Mouse (Mus musculus): Measurements from ENCODE around the gene Swsap1.

The Swsap1 gene

DNA sequence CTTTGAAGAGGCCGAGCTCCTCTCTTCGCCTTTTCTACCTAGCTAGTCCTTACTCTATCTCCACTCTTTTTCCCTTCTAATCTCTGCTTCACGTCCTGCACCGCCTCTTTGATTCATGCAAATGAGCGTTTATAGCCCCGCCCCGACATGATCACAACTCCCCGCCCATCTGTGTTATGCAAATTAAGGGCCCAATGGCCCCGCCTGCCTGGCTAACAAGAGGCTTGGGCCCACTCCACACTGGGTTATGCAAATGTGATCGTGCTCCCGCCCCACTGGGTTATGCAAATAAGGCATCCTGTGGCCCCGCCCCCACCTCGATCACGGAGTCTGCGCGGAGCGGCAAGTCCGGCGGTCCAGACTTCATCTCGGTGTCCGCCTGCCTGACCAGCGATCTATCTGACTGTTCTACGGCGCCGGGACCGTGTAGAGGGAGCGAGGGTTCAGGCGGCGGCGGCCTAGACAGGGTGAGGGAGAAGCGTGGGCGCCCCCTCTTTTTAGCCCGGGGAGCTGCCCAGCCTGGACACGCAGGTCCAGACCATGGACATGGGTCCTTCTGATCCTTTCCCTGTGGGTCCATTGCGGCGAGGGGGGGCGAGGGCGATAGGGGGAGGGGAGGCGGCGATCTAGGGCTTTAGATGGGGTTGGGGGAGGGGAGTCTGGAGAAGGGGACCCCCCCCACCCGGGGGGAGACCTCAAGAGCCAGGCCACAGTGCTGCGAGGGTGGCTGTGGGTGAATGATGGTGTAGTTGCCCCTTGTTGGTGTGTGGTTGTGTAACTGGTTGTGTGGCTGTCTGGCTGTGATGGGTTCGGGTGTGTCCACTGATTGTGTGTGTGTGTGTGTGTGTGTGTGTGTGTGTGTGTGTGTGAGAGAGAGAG lies 18.6 kb upstream of the Swsap1 start, which contains the start of gene Plppr2:
Plppr2 (plus strand) TSS at position 342 of the 879 bp plus-strand sequence.
- DNase-seq, result peak; percentile 99

DNA sequence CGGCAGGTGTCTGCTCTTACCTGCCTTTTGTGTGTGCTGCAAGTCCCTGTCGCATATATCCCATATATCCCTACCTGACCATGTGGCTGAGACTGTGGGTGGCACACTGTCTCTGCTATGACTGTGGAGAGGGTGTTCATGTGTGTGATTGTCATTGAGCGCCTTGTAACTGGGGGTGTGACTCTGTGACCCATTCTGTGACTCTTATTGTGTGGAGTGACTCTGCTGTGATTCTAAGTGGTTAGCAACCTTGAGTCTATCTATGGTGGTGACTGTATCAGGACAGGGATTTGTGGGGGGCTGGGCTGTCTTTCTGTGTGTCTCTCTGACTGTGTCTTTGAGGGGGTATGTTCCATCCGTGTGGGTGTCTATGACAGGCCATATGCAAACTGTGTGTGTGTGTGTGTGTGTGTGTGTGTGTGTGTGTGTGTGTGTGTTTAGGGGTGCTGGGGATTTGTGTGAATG lies 17.8 kb upstream of the Swsap1 start:
- no peak for DNase-seq

DNA sequence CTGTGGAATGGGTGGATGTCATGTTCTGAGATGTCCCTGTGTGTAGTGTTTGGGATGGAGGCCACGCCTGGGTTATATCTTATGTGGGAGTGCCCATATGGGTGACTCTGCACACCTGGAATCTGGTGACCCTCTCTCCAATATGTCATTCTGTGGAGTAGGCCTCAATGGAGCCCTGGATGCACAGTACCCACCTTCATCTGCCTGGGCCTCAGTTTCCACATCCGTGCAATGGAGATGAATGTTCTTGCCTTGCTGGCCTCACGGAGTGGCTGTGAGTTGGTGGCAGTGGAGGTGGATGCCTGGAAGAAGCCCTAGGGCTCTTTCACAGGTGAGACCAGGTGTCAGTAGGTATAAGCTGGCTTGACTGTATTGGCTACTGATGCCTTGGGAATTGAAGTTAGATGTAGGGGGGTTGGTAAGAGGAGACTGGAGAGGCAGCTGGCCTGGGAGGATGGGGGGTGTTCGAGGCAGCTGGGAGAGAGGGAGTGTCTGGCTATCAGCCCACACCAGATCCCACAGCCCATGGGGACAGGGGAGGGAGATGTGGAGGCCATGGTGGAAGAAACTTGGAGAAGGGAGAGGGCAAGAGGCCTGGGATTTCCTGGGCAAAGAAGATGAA lies 17.2 kb upstream of the Swsap1 start:
- no peak for DNase-seq

DNA sequence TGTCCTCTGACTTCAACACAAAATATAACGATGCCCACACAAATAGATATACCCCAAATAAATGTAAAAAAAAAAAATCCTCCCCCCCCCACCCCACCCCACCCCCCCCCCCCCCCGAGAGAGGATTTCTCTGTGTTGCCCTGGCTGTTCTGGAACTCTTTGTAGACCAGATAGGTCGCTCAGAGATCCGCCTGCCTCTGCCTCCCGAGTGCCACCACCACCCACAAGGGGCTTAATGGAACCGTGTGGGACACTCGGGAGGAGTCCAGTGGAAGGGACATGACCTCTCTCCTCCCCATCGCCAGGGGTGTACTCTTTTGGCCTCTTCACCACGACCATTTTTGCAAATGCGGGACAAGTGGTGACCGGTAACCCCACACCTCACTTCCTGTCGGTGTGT lies 12.5 kb upstream of the Swsap1 start:
- DNase-seq, result no peak

DNA sequence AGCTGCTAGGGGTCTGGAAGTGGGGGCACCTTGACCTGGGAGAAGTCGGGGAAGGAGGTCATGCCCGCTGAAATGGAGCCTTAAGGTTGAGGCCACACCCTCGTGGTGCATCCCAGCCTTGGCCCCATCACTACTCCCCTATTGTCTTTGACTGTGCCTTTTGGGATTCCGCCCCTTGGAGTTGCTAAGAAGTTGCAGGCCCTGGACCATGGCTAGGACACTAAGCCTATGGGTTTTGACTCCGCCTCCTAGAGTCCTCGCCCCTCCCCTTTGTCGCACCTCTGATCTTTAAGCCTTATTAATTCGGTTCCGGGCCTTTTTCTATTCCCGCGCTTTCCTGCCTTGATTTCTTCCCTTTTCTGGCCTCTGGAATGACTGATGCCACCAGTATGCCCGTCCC lies 11.9 kb upstream of the Swsap1 start:
- no peak for DNase-seq

DNA sequence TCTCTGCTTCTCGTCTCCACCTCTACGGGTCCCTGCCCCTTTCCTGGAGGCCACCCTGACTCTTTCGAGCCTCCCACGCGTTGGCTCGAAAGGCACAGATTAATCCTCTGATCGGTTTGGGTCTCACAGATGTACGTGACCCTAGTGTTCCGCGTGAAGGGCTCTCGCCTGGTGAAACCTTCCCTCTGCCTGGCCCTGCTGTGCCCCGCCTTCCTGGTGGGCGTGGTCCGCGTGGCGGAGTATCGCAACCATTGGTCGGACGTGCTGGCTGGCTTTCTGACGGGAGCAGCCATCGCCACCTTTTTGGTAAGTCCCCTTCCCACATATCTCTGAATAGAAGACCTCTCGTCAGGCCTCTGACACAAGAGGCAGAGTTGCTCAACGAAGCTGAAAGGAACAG lies 11.3 kb upstream of the Swsap1 start:
- DNase-seq, result no peak

DNA sequence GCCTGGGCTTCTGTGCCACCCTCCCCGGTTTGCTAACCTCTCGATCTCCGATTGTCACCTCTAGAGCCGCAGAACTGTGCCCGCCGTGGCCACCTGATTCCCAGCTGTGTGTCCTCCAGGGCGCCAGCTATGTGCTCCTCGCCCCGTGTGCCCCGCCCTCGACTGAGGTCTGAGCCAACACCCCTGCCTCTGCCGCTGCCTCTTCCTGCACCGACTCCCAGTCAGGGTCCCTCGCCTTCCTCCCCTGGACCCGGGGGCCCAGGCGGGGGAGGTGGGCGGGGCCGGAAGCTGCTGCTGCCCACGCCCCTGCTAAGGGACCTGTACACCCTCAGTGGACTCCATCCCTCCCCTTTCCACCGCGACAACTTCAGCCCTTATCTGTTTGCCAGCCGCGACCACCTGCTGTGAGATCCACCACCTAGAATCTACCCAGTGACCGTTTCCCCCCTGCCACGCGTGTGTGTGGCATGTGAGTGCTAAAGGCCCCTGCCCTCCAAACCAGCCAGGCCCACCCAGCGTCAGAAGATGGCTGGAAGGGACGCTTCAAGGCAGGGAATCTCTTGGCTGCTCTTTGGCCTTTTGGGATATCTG lies 7.9 kb upstream of the Swsap1 start:
- no peak for DNase-seq

DNA sequence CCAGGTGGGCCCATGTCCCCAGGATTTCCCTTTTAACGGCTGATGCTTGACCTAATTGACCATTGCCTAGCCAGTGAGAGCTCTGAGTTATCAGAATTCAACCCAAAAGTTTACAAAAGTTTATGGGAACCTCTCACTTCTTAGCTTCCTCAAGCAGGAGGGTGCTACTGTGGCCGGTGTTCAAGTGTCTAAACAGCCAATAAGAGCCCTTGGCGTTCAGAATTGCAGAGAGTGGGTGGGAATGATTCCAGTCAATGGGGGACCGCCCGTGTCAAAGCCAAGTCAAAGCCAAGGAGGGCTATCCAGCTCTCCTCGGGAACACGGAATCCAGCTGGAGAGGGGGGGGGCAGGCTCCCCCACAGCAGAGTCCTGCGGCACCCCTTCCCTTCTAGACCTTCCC lies 7.4 kb upstream of the Swsap1 start:
- no peak for DNase-seq

DNA sequence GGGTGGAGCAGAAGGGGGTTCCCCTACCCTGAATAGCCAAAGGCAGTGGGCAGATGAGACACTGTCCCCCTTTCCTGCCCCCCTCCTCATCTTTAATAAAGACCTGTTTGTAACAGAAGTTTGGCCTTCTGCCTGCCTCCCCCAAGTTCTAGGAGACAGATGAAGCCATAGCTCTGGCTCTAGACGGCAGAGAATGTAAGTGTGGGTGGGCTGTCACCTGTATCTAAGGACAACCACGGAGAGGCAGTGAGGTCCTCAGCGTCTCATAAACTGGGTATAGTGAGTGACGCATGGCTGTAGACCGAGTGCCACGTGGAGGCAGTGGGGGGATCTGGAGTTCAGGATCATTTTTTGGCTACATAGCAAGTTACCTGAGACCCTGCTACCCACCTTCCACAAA lies 6.8 kb upstream of the Swsap1 start:
- no peak for DNase-seq

DNA sequence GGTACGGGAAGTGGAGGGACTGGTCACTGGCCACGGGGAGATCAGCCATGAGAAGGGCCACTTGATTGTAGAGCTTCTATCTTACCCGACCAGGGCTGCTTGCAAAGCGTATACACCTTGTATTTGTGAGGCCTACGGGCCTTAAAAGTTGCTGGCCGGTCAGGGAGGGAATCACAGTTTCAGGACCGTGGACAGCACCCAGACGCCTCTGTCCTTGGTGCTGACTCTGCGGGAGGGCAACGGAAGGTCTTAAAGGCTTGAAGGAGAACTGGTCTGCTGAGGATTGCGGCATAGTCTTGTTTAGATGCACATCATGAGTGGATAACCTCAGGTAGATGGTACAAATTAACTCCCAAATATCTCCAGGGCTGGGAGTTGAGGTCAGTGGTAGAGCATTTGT lies 5.2 kb upstream of the Swsap1 start:
- peak; percentile 86 for DNase-seq

DNA sequence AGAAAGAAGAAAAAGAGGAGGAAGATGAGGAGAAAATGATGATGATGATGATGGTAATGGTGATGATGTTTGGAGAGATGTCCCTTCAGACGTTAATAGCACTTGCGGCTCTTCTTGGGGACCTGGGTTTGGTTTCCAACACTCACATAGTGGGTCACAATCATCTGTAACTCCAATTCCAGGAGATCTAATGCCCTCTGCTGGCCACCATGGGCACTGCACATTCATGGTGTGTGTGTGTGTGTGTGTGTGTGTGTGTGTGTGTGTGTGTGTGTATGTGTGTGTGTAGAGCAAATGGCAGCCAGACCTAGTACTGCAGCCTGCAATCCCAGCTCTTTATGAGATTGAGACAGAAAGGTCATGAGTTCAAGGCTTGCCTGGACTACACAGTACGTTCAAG lies 3.6 kb upstream of the Swsap1 start:
- no peak for DNase-seq

DNA sequence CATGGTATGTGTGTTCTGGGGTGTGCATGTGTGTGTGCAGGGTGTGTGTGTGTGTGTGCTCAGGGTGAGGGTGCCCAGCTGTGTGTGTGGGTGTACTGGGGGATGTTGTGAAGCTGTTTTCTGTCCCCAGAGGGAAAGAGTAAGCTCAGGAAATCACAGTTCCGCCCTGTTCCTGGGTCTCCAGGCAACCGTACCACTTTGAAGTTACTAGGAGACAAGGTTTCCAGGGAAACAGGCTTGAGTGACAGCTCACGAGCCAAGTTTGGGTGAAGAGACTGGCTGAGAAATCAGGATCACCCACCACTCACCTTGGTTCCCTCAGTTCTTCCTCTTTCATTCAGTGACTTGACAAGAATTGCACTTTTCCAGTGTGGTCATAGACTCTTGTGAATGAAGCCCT lies 2.0 kb upstream of the Swsap1 start:
- no peak for DNase-seq

DNA sequence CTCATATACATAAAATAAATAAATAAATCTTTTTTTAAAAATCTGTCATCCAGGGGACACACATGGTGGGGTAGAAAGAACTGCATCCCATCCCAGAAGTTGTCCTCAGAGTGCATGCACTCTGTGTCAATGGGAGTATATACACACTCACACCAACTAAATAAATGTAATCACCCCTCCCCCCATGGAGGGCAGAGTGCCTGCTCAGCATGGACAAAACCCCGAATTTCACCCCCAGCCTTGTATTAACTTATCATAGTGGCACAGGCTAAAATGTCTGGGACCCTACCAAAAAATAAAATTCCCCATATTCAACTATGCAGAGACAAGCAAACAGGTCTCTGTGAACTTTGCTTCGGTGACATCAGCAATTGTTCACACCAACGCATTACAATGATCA lies 920 bp upstream of the Swsap1 start:
- DNase-seq, result no peak

DNA sequence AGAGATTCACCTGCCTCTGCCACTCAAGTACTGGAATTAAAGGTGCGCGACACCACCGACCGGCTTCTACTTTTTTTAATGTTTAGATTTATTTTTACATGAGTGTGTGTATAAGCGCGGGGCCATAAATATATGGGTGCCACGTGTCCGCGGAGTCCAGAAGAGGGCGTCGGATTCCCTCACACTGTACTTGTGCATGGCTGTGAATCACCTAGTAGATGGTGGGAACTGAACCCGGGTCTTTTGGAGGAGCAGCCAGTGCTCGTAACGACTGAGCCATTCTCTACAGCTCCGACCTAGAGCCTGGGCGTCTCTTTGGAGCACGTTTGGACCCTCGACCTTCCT lies 358 bp upstream of the Swsap1 start:
- DNase-seq, result no peak

DNA sequence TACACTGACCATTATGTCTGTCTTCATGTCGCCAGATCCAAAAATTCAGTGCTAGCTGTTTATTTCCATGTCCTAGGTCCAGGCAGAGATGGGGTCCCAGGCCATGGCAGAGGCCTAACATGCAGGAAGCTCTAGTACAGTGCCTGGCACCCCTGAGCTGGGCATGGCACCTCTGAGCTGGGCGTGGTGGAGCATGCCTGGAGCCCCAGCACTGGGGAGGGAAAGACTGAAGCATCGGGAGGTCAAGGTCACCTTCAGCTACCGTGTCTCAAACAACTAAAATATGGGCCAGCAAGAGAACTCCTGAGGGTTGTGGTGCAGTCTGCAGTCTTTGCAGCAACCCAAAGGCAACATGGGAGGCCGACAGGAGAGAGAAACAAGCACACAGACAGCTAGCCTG lies 2.8 kb downstream of the Swsap1 start:
- DNase-seq, result no peak

DNA sequence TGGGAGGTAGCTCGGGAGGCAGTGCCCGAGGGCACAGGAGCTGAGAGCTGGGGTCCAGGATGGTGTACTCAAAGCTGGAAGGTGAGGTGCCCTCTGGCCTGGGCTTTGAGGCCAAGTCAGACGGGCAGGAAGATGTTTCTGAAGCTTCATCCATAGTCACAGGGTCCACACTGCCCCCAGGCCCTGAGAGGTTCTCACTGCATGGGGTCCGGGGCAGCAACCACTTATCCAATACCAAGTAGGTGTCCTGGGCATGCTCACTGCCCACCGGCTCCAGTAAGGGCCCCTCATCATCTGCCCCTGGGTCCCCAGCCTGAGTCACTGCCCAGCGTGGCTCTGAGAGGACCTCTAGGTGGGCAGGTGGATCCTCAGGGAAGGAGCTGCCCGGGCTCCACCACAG lies 3.7 kb downstream of the Swsap1 start:
- no peak for DNase-seq

DNA sequence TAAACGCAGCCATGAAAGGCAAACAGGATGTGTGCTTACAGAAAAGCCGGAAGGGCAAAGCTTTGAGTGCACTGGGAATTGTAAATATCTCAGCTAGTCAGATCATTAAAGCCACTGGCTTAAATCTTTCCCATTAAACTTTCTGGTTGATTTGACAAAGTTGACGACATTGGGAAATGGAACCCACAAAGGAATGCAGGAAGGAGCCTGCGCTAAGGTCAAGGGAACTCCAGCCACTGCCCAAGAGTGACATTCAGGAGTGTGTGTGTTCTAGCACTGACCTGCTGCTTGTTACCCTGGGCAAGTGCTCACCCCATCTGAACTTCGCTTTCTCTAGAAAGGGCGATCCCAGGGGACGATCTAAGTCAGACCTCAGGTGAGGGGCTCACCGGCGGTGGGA lies 4.6 kb downstream of the Swsap1 start:
- DNase-seq, result peak; percentile 39

DNA sequence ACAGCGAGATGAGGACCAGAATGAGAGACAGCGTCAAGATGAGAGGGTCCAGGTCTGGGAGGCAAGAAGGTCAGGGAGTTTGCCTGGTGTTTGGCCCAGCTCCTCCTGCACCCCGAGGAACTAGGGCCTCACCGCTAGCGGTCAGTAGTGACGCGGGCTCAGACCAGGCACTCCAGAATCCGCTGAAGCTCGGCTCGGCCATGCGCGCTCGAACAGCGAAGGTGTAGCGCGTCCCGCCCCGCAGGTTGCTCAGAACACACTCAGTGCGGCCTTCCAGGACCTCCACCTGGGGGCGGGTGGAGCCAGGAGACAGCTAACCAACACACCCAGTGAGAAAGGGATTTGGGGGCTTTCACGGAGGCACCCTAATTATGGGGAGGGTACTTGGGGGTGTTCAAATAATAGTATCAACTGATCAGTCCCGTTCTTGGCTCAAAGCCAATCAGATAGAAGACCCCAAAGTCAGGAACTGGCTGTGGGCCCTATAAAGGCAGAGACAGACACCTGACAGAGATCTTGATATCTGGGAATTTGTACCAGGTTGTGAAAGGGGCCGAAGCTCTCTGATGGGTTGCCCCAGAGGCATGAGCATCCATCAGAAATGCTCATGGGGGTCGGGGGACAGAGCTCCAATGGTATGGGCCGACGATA lies 5.1 kb downstream of the Swsap1 start:
- DNase-seq, result peak; percentile 76

DNA sequence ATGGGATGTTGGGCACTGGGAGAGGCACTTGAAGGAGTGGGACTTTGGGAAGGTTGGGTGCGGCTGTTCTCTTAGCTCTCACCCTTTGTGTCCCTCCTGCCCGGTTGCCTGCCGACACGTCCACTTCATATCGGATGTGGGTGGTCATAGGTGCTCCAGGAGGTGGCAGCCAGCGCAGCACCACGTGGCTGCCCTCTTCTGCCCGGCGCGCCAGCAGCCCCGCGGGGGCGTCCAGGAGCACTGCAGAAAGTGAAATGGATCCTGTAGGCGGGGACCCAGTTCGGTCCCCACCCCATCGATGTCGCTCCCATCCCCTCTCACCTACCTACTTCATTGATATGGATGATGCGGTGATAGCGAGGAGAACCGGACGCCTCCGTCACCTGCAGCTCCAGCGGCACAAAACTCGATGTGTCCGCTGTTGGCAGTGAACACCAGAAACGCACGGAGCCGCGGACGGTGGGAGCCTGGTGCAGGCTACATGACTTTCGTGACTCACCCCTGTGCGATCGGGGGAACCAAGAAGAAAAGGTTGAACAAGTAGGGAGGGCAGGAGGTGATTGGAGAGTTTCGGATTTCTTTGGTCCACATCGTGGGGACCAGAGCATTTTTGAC lies 5.9 kb downstream of the Swsap1 start:
- DNase-seq, result peak; percentile 38

DNA sequence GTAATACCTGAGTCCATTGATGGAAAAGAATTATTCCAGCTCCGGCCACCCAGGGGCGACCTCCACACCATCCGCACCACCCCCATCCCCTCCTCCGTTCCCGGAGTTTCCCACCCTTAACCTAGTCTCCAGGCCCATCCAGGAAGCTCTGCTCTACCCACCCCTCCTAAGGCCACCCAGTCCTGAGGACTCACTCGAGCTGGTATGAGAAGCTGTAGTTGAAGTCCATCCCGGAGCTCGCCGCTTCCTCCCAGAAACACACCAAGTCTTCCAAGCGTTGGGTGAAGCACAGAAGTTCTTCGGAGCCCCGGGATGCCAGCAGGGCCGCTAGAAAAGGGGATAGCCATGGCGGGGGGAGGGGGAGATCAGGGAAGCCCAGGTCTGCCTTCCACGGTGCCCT lies 6.5 kb downstream of the Swsap1 start:
- peak; percentile 38 for DNase-seq

DNA sequence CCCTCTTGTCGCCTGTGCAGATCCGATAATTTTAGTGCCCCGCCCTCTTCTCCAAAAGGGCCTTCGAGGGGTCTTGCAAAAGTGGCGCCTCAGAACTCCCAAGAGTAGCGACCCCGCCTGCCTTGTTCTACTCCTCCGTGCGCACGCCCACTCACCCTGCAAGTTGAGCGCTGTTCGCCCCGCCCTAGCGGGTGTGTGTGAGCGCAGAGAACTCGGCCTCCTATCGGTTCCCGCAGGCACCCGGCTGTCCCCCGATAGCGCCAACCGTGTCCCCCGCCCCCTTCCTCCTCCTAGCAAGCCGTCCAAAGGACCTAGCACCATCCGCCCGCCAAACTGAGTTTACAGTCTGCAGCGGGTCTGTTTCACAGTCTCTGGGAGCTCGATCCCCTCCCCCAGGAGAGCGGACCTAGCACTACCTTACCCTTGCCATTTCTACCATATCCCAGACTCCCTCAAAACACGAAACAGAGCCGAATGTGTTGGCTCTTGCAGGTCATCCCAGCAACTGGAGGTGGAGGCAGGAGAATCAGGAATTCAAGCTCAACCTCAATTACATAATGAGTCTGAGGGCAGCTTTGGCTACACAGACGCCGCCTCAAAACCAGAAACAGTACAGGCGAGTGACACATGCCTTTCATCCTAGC lies 7.0 kb downstream of the Swsap1 start:
- peak; percentile 86 for DNase-seq

DNA sequence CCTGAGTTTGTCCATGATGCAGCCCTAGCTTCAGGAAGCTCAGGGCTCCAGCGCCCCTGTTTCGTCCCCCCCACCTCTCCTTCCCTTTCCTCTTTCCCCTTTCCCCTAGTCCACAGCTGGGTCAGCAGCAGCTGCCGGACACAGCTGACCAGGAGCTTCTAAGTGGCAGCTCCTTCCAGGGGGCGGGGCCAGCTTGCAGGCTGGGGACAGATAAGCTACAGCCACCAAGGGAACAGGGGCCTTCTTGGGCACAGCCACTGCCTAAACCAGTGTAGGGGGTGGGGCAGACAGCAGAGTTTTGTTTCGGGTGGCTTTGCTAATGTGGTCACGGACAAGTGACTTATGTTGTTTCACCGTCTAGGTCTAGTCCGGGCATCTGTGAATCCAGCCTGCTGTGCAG lies 7.9 kb downstream of the Swsap1 start, which contains the start of gene Epor:
Epor (minus strand) TSS at position 90 of the 400 bp plus-strand sequence.
- DNase-seq, result peak; percentile 83

DNA sequence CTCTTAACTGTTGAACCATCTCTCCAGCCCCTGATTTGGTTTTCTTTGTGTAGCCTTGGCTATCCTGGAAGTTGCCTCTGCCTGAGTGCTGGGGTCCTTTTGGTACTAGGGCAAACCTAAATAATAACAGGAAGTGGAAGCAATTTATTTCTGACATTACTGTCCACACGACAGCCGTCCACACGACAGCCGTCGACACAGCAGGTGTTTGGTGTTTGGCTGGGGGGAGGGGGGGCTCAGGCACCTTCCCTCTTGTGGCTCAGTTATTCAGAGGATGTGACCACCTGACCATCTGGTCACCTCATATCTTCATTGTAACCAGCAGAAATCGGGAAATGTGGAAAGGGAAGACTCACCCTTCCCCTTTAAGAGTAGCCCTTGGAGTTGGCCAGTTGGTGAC lies 13.3 kb downstream of the Swsap1 start:
- DNase-seq, result no peak
